Mouse (Mus musculus) fat pad, adult 2 months (tissue): Measurements from ENCODE around the gene Tut7.
"Not testable (repeated sequence)": the region's sequence is repeated elsewhere in the genome, so short reads cannot be mapped to it uniquely, and the experiment has no call there.

Experiments used
- DNase-seq: peaks from one replicate; pipeline ENCODE4 v3.0.0-alpha.2; 2011; ENCODE audit warnings: low read depth, low spot score; ENCODE audit errors: extremely low read depth

Tut7 gene

DNA sequence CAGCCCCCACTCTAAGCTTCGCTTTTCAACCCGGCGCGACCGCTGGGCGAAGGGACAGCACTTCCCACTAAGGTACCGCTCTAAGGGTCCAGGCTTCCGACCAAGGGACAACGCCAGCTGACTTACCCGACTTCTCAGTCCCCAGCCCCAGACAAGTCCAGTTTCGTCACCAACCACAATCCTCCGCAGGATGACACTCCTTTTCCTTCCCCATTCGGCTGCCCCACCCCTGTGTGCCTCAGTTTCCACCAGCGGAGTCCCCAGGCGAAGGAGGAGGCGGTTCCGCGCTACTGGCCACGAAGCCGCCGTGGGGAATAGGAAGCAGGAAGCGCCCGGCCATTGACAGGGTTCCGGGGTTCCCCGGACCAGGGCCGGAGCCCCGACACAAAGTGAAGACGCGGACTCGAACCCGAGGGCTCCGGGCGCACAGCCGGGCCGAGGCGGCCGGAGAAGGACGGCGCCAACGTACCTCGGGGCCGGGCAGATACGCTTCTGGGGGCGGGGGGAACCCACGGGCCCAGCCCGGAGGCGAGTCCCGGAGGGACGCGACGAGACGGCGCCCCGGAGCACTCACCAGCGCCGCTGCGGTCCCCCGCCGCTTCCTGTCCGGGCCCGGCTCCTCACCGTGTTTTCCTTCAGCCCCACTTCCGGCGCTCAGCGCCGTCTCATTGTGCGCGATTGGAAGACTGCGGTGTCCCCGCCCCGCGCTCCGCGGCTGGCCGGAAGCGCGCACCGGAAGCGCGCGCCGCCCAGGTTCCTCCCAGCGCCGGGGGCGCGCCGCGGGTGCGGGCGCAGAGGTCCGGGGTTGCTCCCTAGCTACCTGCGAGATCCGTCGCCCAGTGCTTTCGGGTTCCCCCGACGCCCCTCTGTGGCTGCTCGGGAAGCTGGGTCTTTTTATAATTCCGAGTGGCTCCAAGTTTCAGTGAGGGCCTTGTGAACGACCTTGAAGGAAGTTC lies at the start of gene Tut7:
TSS of gene Tut7 (minus strand) at position 641 of the 956 bp plus-strand sequence.
- DNase-seq, result no peak

DNA sequence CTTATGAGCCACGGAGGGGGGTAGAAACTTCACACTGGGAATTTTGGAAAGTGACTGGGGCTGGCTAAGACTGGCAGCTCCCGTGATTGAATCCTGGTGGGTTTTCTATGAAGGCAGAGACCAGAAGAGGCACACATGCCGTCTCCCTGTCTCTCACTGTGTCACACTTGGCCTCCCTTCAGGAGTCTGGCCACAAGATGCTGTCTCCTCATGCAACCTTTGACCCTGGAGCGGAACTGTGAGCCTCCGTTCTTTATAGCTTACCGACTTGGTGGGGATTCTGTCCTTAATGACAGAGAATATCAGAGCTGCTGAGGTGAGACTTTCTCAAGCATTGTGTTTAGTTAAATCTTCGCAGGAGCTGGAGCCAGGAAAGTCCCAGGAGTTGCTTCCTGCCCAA lies 49.5 kb upstream of the Tut7 start:
- DNase-seq, result no peak

DNA sequence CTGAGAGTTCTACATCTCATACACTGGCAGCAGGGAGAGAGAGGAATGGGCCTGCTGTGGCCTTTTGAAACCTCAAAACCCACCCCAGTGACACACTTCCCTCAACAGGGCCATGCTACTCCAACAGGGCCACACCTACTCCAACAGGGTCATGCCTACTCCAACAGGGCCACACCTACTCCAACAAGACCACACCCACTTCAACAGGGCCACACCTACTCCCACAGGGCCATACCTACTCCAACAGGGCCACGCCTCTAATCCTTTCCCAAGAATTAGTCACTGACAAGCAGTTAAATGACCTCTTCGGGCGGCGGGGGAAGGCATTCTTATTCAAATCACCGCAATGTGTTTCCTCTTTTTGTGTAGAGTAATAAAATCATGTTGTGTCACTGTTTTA lies 47.1 kb upstream of the Tut7 start:
- DNase-seq, result no peak

DNA sequence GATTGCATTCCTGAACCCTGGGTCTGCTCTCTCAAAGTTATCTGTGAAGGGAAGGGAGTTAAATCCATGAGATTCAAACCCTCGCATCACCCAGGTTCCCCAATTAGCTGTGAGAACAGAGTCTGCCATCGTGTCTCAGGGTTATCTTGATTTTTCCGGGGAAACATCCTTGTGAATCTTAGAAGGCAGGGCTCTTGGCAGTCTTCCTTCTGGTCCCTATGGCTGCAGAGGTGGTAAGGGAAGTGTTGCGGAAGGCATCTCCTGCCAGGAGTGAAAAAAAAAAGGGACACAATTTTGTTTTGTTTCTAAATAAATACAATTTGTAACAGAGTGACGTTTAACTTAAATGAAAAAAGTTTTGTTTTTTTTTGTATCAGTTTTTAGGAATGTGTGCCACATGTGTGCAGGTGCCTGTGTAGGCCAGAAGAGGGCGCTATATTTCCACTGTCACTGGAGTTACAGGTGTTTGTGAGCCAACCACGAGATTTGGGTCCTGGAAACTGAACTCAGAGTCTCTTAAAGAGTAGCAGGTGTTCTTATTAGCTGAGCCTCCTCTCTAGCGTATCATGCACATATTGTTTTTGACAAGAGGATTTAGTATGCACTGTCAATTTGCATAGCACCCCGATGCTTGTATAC lies 45.2 kb upstream of the Tut7 start:
- no peak for DNase-seq

DNA sequence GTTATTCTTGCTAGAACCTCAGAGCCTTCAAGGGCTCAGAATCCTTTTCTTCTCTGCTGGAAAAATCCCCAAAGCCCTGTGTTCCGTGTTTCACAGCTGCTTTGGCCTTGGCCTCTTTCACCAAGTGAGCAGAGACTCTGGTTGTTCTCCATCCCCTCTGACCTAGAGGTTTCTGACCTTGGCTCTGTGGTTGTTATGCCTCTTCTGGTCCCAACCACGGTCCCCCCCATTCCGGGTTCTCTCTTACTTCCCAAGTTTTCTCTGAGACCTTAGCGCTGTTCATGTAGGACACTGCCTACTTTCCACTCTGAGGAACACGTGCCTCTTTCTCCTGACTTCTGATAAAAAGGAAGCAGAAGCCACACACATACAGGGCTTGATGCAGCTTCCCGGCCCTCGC lies 44.2 kb upstream of the Tut7 start:
- no peak for DNase-seq

DNA sequence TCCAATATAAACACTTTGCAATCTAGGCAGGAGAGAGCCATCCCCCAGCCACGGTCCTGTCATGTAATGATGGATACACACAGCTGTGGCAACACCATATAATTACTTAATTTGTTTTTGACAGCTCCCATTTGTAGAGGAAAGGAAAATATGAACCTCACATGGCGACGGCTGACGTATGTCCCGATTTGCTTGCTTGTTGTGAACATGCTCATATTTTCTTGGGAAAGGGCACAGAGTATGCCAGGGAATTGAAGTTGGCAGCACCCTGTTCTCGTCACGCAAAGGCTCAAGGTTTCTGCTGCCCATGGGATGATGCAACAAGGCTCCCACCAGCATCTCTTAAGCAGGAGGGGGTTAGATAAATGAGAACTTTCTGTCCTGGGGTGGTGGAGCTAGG lies 36.6 kb upstream of the Tut7 start:
- no peak for DNase-seq

DNA sequence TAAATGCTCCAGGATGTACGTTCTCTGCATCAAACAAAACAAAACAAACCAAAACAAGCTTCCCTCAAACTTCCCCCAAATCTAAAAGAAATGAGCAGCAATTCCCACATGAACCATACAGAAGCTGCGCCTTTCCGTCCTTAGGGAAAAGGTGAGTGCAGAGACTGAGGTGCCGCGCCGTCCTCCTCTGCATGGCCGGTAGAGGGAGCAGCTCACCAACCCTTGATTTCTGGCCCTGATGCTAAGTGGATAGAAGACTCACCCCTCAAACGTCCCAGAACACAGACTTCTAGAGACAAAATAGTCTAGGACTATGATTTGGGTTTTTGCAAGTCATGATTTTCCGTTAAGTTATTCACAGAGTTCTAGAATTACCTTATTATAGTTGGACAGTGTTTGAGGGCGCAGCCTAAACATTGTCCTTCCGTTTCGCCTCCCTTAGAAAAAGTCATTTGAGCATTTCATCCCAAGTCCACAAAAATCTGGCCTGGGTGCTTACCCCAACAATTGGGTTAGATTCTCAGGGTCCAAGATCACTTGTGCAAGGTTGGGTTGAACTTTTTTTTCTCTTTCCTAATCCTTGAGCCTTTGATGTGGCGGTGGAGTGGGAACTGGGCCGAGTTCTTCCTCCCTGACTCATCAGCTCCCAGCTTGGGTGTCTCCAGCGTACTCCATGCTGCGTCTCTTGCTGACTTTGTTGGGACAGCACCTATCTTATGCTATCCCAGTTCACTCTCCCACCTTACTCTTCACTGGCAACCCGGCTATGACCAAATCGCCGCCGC lies 33.5 kb upstream of the Tut7 start:
- no peak for DNase-seq

DNA sequence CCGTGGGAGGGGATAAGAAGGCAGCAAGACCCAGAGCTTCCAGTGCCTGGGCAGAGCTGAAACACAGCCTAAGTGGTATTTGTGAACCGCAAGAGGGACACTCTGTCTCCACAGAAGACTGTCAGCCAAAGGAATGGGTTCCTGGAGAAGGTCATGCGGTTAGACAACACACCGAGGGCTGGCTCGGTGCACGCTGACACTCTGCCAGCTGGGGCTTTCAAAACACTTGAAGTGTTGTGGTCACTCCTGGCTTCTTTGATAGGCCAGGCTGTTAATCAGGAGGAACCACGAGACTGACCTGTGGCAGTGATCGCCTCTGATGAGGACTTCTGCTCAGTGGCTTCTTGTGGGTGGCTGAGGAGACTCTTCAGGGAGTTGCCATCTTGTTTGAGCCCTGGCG lies 30.5 kb upstream of the Tut7 start:
- no peak for DNase-seq

DNA sequence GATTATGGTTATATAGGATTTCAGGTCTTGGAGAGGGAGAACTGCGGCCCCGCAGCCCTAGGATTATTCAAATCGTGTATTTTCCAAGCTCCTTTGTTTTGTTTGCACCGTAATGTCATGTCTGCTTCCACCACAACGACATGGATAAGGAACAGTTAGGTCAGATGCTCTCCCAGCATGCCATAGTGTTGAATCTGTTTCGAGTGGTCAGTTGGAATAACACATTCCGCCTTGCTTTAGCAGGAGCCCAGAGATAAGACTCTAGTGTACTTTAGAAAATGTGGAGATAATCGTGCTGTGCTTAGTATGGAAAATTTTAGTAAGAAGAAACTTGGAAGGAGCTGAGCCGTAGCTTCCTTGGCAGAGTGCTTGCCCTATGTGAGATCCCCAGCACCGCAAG lies 27.4 kb upstream of the Tut7 start:
- DNase-seq, result no peak

DNA sequence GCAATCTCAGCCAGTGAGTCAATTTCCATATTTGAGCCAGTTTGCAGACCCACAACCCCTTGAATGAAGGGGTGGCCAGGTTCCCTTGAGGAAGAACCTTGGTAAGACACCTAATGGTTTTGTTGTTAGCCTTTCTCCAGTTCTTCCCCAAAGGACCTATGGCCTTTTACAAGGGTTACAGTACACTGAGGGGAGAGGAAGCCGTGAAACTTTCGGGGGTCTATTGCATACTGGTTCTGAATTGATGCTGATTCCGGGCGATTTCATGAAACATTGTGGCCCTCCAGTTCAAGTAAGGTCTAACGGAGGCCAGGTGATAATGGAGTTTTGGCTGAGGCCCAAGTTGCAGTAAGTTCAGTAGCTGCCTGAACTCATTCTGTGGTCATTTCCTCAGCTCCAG lies 21.7 kb upstream of the Tut7 start:
- no peak for DNase-seq

DNA sequence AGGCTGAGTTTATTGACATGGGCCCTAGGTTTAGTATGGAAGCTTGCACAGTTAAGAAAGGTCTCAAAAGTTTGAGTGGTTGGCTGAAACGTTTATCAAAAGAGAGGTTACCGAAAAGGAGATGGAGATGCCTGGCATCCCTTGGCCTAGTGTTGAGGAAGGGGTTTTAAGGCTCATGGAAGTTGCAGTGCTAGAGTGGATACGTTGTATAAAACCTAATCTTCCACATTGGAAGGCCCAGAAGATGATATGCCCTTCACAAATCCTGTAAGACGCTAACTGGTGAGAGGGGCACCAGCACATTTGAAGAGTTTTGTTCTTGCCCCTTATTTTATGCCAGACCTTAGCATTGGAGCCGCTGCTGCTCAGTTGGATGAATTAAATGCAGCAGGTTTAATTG lies 21.0 kb upstream of the Tut7 start:
- DNase-seq, result no peak

DNA sequence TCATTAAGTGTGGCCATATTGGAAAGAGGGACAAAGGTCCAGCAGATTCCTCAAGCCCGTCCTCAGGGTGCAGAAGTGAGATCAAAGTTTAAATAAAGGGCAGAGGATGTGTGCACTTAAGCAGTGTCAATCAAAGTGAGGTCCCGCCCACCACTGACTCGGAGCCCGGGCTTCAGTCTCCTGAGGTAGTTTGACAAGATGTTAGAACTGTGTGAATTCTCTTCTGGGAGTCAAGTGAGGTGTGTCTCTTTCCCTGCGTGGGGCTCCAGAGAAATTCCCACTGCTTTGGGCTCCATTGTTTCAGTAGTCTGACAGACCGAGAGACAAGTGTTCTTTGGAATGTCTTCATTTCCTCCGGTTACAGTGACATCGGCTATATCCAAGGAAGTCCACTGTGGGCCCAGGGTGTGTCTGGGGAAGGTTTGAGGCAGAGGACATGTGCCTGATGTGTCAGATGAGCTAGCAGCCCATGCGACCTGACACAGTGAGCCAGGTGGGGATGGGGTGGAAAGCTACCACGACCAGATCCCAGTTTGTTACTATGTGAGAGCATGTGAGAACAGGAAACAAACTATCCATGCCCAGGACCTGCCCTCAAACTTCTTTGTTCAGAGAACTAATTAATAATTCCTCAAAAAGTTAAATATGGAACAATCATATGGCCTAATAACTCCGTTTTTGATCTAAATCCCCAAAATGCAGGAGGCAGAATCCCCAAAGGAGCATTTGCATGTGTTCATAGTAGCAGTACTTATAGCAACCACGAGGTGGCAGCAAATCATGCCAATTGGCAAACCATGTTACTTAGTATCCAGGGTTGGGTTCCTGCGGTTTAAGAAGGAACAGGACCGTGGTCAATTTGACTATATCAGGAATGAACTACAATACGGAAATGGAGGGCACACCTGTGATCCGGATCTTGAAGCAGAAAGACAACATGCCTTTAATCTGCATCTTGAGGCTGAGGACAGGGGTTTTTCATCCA lies 19.6 kb upstream of the Tut7 start:
- no peak for DNase-seq

DNA sequence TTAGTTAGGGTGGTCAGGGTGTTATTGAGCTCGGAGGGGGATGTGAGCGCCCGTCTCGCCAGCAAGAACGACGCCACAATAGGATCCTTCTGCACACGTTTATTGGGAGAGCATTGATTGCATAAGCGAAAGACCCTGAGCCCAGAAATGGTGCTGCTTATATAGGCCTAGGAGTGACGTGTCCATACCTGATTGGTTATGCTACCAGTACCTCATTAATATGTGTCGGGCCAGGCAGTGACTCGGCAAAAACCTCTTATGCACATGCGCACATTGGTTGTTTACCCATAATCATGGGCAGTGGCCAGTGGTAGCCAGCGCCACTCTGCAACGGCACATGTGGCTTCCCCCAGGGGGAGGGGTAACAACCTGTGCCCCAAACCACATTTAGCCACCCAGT lies 18.8 kb upstream of the Tut7 start:
- not testable (repeated sequence) for DNase-seq

DNA sequence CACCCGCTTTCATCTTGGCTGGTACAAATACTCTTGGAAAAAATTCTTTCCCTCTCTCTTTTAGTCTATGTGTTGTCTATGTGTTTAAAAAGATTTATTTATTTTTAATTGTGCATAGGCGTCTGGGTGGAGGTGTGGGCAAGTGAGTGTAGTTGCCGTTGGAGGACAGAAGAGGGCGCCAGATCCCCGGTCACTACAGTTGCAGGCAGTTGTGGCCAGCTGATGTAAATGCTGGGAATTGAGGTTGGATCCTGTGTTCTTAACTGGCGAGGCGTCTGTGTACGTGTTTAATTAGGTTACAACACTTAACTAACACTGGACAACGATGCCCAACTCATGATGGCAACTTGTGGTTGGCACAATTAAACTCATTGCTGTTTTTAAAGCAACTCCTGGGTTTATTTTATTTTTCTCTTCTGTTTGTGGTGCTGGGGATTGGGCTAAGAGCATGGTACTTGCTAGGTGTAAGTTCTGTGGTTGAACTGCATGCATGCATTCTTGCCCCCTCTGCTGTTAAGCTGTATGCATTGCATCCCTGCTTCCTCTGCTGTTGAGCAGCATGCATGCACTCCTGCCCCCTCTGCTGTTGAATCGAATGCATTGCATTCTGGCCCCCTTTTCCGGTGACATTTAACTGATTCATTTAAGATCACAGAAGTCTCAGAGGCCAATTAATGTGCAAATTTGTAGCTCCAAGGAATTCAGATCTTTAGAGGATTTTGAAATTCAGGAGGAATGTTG lies 17.7 kb upstream of the Tut7 start:
- no peak for DNase-seq

DNA sequence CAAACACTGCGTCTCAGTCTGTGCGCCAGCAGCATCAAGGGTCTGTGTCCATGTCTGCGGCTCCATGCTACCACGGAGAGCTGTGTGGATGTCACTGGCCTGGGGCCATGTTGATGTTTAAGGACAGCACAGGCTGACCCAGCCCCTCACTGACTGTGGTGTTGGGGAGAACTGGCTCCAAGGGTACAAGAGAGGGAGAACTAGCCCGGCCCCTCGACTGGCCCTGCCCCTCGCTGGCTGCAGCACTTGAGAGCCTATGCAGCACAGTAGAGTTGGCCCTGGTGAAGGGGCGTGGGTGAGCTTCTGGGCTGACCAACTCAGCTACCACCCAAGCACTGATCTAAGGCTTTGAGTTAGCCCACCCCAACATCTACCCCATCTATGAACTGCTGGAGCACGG lies 16.4 kb upstream of the Tut7 start:
- no peak for DNase-seq

DNA sequence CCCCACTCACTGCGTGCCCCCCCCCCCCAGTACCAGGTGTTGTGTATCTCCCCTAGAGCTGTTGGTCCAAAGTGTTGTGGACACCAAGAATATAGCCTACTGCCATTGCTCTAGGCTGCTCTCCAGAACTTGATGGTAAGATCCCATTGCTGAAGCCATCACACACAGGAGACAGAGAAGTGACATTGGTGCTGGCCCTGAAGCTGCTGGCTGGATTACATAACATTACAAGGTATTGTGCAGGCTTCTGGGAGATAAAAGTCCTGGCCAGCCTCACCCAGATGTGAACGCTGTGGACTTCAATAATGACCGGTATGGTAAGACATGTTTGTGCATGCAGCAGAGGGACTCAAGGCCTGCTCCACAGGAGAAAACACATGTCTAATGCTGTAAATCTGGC lies 15.5 kb upstream of the Tut7 start:
- DNase-seq, result no peak

DNA sequence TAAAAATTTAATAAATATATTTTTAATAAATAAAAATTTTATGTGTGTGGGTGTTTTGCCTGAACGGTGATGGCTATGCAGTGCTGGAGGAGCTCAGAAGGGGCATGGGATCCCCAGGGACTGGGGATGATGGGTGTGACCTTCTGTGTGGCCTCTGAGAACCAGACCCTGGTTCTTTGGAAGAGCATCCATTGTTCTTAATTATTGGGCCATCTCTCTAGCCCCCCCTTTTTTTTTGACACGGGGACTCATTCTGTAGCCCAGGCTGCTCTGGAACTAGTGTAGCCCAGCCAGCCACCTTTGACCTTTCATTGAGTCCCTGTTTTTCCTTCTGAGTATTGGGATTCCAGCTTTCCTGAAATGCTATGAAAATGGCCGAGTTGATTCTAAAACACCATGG lies 13.9 kb upstream of the Tut7 start:
- DNase-seq, result no peak

DNA sequence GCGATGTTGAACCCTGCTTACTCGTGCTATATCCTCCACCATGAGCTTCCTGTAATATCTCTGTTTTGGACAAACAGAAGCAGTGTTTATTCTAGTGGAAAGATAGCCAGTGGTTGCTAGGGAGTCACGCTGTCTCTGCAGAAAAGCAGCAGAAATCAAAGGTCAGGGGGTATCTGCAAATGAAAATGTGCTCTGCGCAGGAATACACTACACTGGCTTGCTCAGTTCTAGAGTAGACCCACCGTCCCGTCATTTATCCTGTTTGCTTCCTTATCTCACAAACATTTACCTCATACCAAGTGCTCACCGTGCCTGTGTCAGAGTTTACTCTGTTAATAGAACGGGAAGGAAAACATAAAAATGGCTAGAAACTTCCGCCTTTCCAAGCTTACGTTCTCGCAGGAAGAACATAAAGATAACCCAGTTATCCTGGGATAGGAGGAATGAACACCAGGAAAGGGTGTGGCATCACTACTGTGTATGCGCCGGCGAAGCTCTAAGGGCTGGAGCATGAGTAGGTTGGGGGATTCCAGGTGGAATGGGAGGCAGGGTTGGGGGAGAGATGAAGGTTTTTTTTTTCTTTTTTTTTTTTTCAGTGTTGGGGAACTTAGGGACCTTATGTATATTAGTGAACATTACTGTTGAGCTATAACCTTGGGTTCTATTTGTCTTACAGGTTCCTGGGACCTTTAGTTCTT lies 13.3 kb upstream of the Tut7 start:
- no peak for DNase-seq

DNA sequence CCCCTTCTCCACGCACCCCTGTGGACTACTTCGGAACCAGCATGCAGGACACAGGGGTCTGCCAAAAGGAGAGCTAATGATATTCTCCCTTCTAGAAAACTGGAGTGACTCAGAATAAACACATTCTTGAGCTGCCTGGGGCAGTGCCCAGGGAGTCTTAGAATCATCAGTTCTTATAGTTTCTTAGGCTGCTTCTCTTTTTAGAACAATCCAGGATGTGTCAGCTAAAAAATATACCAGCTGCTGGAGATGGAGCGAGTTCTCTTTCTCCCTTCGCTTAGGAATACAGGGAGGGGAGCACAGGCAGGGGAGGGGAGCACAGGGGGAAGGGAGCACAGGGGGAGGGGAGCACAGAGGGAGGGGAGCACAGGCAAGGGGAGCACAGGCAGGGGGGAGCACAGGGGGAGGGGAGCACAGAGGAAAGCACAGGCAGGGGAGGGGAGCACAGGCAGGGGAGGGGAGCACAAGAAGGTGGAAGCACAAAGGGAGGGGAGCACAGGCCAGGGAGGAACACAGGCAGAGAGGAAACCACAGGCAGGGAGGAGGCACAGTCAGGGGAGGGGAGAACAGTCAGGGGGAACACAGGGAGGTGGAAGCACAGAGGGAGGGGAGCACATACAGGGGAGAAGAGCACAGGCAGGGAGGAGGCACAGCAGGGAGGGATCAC lies 12.0 kb upstream of the Tut7 start:
- no peak for DNase-seq
